Comparison of ENCODE assay signal across 14 mouse cellular contexts in genomic region chr16:72810942-72811341, GRCm38 (mm10).
DNase-seq lines count a peak whose midpoint lies in the region; ATAC-seq lines count a peak whose summit lies in the region.
"Had no signal": no experiment of that assay in that cellular context is flagged by ENCODE, and none has a peak within 500 bp of the region (broad histone marks: within the 10 kb centered on the region; RNA-seq: fewer than 3 reads in every experiment).

No protein-coding gene starts in this region.

- H3K9ac ChIP-seq in limb, embryonic 12.5 days (replicated peaks): no peak overlapping the region
- no peak overlapping the region for H3K9ac ChIP-seq in forebrain, embryonic 13.5 days
- H3K9ac ChIP-seq: heart, embryonic 15.5 days; liver, embryonic 14.5 days; neural tube, embryonic 12.5 days had no signal

- peaks cover 40% of the 10 kb centered on the region for H3K4me1 ChIP-seq in limb, embryonic 12.5 days (replicated peaks)
- peaks cover 50% of the 10 kb centered on the region for H3K4me1 ChIP-seq in limb, embryonic 10.5 days
- H3K4me1 ChIP-seq in forebrain, embryonic 13.5 days: peaks cover 17% of the 10 kb centered on the region; the same call in 1 of the 2 replicates

- peak; percentile 69 for DNase-seq in embryo, embryonic 10 days (ENCODE audit: low spot score)
- DNase-seq in embryo, embryonic 9.5 days (ENCODE audit: extremely low spot score): no peak
- no peak for DNase-seq in limb, embryonic 10.5 days (ENCODE audit: low spot score)
- DNase-seq in embryo, embryonic 10.5 days (ENCODE audit: low spot score): peak; percentile 63
- DNase-seq in retina, postnatal 1 day: no peak
- DNase-seq in cerebellum, postnatal 4 days (ENCODE audit: low spot score in 2 of 2): no peak
- DNase-seq: adrenal gland, adult 8-10 months; kidney, postnatal 10 days had no signal

- H3K27me3 ChIP-seq in limb, embryonic 12.5 days: no peaks in the 10 kb centered on the region
- H3K27me3 ChIP-seq in limb, embryonic 10.5 days (ENCODE audit: low read depth, poor library complexity, severe bottlenecking): no peaks in the 10 kb centered on the region
- no peaks in the 10 kb centered on the region for H3K27me3 ChIP-seq in forebrain, embryonic 13.5 days
- H3K27me3 ChIP-seq: heart, embryonic 15.5 days; neural tube, embryonic 12.5 days had no signal

- H3K36me3 ChIP-seq in limb, embryonic 12.5 days: no peaks in the 10 kb centered on the region
- no peaks in the 10 kb centered on the region for H3K36me3 ChIP-seq in limb, embryonic 10.5 days
- no peaks in the 10 kb centered on the region for H3K36me3 ChIP-seq in forebrain, embryonic 13.5 days (ENCODE audit: poor library complexity, severe bottlenecking)
- H3K36me3 ChIP-seq: heart, embryonic 15.5 days; neural tube, embryonic 12.5 days had no signal

- ATAC-seq in limb, embryonic 12.5 days (ENCODE audit: insufficient number of reproducible peaks, insufficient read depth, low FRiP score, low TSS enrichment, low read depth): no peak
- peak; percentile 80; the same call in 1 of the 2 replicates for ATAC-seq in forebrain, embryonic 13.5 days
- ATAC-seq: inflammation-experienced regulatory T-cells, adult 6 months had no signal

- no peak overlapping the region for H3K4me3 ChIP-seq in limb, embryonic 12.5 days (replicated peaks)
- no peak overlapping the region for H3K4me3 ChIP-seq in limb, embryonic 10.5 days
- H3K4me3 ChIP-seq in forebrain, embryonic 13.5 days: no peak overlapping the region
- H3K4me3 ChIP-seq: heart, embryonic 15.5 days; neural tube, embryonic 12.5 days had no signal

- H3K4me2 ChIP-seq in limb, embryonic 12.5 days: no peak overlapping the region
- H3K4me2 ChIP-seq in forebrain, embryonic 13.5 days: no peak overlapping the region
- H3K4me2 ChIP-seq: heart, embryonic 15.5 days; neural tube, embryonic 12.5 days had no signal

- WGBS in limb, embryonic 12.5 days: 37% methylated on average over 3 of the region's 3 CpGs
- 34% methylated on average over 3 of the region's 3 CpGs for WGBS in limb, embryonic 10.5 days
- 34% methylated on average over 3 of the region's 3 CpGs for WGBS in forebrain, embryonic 13.5 days

- H3K27ac ChIP-seq in limb, embryonic 12.5 days: peak overlapping the region; percentile 41; the same call in 1 of the 2 replicates
- no peak overlapping the region for H3K27ac ChIP-seq in limb, embryonic 10.5 days
- H3K27ac ChIP-seq in forebrain, embryonic 13.5 days: peak overlapping the region; percentile 37; the same call in 1 of the 2 replicates
- H3K27ac ChIP-seq: heart, embryonic 15.5 days; liver, embryonic 14.5 days; neural tube, embryonic 12.5 days had no signal

- H3K9me3 ChIP-seq in limb, embryonic 12.5 days: no peaks in the 10 kb centered on the region
- no peaks in the 10 kb centered on the region for H3K9me3 ChIP-seq in limb, embryonic 10.5 days (replicated peaks)
- no peaks in the 10 kb centered on the region for H3K9me3 ChIP-seq in forebrain, embryonic 13.5 days (replicated peaks)
- H3K9me3 ChIP-seq: heart, embryonic 15.5 days; neural tube, embryonic 12.5 days had no signal

Comparison
In these comparisons a context has a peak if more than half of its experiments do, and no peak if none do; other contexts are left out.
1. DNase-seq: peak in embryo, embryonic 10 days (single experiment) and embryo, embryonic 10.5 days (single experiment); none in embryo, embryonic 9.5 days (single experiment), limb, embryonic 10.5 days (single experiment), retina, postnatal 1 day (single experiment) and cerebellum, postnatal 4 days (0 of 2).